Mouse (Mus musculus) hindbrain, embryonic 16.5 days (tissue): Measurements from ENCODE around the gene Arhgef7. TPM values are rescaled to one million over a fixed set of nuclear protein-coding genes. Genes with fewer than 3 reads are reported as not detected.

Experiments
- ATAC-seq: fragments of 200-750 bp; cut with Nextera tagmentation; 2 replicates; pipeline ENCODE4 v1.8.0; 2017; ENCODE audit warnings: moderate TSS enrichment, moderate library complexity
- H3K27ac ChIP-seq: fragments of 300-500 bp; sonication (generic); 2 replicates; pipeline ENCODE4 v1.5.1; 2014; ENCODE audit warnings: low read depth, mild to moderate bottlenecking, control low read depth, low read length, moderate library complexity
- H3K27me3 ChIP-seq: fragments of 300-500 bp; sonication (generic); replicated peaks from 2 replicates; pipeline ENCODE4 v1.6.1; 2014; ENCODE audit warnings: low read length; ENCODE audit not compliant: control insufficient read depth, insufficient read depth
- H3K36me3 ChIP-seq: fragments of 300-500 bp; sonication (generic); 2 replicates; pipeline ENCODE4 v1.6.1; 2014; ENCODE audit warnings: mild to moderate bottlenecking, low read length, moderate library complexity, mixed read lengths; ENCODE audit not compliant: control insufficient read depth, insufficient read depth
- H3K4me1 ChIP-seq: fragments of 300-500 bp; sonication (generic); 2 replicates; pipeline ENCODE4 v1.6.1; 2014; ENCODE audit warnings: low read depth, low read length; ENCODE audit not compliant: control insufficient read depth, insufficient read depth
- H3K4me2 ChIP-seq: fragments of 300-500 bp; sonication (generic); 2 replicates; pipeline ENCODE4 v1.6.1; 2014; ENCODE audit warnings: mild to moderate bottlenecking, low read length, control low read depth, moderate library complexity
- H3K4me3 ChIP-seq: fragments of 300-500 bp; sonication (generic); 2 replicates; pipeline ENCODE4 v1.5.1; 2014; ENCODE audit warnings: mild to moderate bottlenecking, low read length, control low read depth, moderate library complexity
- H3K9ac ChIP-seq: fragments of 300-500 bp; sonication (generic); 2 replicates; pipeline ENCODE4 v1.6.1; 2014; ENCODE audit warnings: low read depth, mild to moderate bottlenecking, control low read depth, low read length, moderate library complexity
- H3K9me3 ChIP-seq: fragments of 300-500 bp; sonication (generic); 2 replicates; pipeline ENCODE4 v1.6.1; 2014; ENCODE audit warnings: mild to moderate bottlenecking, low read length, moderate library complexity; ENCODE audit not compliant: control insufficient read depth
- WGBS: fragments of 180-500 bp; shearing (Covaris S2); extraction: QIAGEN DNeasy Blood & Tissue Kit; methylation state at CpG from one replicate; pipeline ENCODE4 v1.1.7; 2014; 5-methylcytosine and 5-hydroxymethylcytosine counted together
- polyA plus RNA-seq: library from polyadenylated mRNA; unstranded; fragments of >200 nt; fragmentation: Nextera tagmentation; extraction: Ambion mirVana; gene quantifications from 2 replicates; pipeline ENCODE4 v1.2.1, GENCODE M21; 2015

Arhgef7 gene
- polyA plus RNA-seq, 1 experiment from 2014 or later = 57.4 TPM

DNA sequence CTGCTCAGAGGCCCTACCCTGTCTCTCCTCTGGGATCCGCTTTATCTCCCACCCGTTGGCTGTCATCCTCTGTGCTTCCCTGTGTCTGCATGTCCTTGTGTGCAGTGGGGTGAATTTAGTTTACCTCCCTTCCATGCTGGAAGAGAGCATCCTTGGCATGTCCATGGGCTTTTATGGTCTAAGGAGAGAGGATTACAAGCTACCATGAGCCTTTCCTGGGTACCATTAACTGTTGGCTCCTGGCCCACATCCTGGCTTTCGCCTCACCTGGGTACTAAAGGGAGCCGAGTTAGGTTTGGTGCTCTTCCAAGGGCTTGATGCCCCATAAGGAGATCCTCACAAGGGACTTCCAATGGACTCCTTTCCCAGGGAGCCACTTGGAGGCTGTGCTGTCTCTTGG lies 53.1 kb downstream of the Arhgef7 start:
- Histone ChIP-seq H3K4me3 (no peak overlapping the region), H3K9ac (no peak overlapping the region), H3K9me3 (no peaks in the 10 kb centered on the region), H3K27ac (no peak overlapping the region), H3K4me2 (no peak overlapping the region), H3K4me1 (peaks cover 15% of the 10 kb centered on the region), H3K27me3 (no peaks in the 10 kb centered on the region), H3K36me3 (peaks cover 13% of the 10 kb centered on the region)
- WGBS = 86% methylated on average over 4 of the region's 4 CpGs
- no peak for ATAC-seq

GRCm38 (mm10) chr8:11782607-11783006 lies 55.1 kb downstream of the Arhgef7 start:
- Histone ChIP-seq H3K4me1 (peaks cover 9% of the 10 kb centered on the region), H3K36me3 (peaks cover 16% of the 10 kb centered on the region), H3K27me3 (no peaks in the 10 kb centered on the region), H3K4me3 (no peak overlapping the region), H3K4me2 (no peak overlapping the region), H3K27ac (no peak overlapping the region), H3K9me3 (no peaks in the 10 kb centered on the region), H3K9ac (no peak overlapping the region)
- ATAC-seq = no peak
- WGBS = 92% methylated on average over 6 of the region's 6 CpGs

GRCm38 (mm10) chr8:11783861-11784594 lies 56.5 kb downstream of the Arhgef7 start:
- WGBS = 91% methylated on average over 7 of the region's 7 CpGs
- peaks cover 16% of the 10 kb centered on the region for H3K36me3 ChIP-seq
- H3K27ac ChIP-seq = no peak overlapping the region
- no peak overlapping the region for H3K4me3 ChIP-seq
- H3K4me1 ChIP-seq = peaks cover 6% of the 10 kb centered on the region
- H3K27me3 ChIP-seq = no peaks in the 10 kb centered on the region
- ATAC-seq = no peak
- H3K4me2 ChIP-seq = no peak overlapping the region
- H3K9ac ChIP-seq = no peak overlapping the region
- H3K9me3 ChIP-seq = no peaks in the 10 kb centered on the region

DNA sequence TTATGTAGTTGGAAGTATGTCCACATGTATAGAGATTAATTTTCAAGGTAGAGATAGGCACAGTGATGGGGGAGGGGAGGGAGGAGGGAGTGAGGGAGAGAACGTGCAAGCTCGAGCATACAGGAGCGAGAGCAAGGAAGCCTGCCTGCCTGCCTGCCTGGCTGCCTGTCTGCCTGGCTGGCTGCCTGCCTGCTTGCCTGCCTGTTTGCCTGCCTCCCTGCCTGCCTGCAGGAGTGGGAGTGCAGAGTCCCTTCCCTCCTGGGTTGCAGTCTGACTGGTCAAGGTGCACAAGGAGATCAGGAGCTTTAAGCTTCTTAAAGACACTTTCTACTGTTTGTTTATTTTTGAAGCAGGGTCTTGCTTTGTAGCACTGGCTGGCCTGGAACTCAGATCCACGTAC lies 57.6 kb downstream of the Arhgef7 start:
- no peaks in the 10 kb centered on the region for H3K9me3 ChIP-seq
- no peaks in the 10 kb centered on the region for H3K27me3 ChIP-seq
- ATAC-seq = no peak
- H3K4me1 ChIP-seq = no peaks in the 10 kb centered on the region
- H3K4me3 ChIP-seq = no peak overlapping the region
- H3K27ac ChIP-seq = no peak overlapping the region
- no peak overlapping the region for H3K4me2 ChIP-seq
- WGBS = 55% methylated on average over 2 of the region's 4 CpGs
- H3K9ac ChIP-seq = no peak overlapping the region
- H3K36me3 ChIP-seq = peaks cover 16% of the 10 kb centered on the region

GRCm38 (mm10) chr8:11785539-11786046 lies 58.1 kb downstream of the Arhgef7 start:
- Histone ChIP-seq H3K4me1 (no peaks in the 10 kb centered on the region), H3K4me3 (no peak overlapping the region), H3K4me2 (no peak overlapping the region), H3K27ac (no peak overlapping the region), H3K27me3 (no peaks in the 10 kb centered on the region), H3K9me3 (no peaks in the 10 kb centered on the region), H3K36me3 (peaks cover 16% of the 10 kb centered on the region), H3K9ac (no peak overlapping the region)
- no peak for ATAC-seq
- WGBS = 81% methylated on average over 9 of the region's 9 CpGs

GRCm38 (mm10) chr8:11788252-11788651 lies 60.7 kb downstream of the Arhgef7 start:
- H3K36me3 ChIP-seq = peaks cover 16% of the 10 kb centered on the region
- H3K4me1 ChIP-seq = no peaks in the 10 kb centered on the region
- H3K4me3 ChIP-seq = no peak overlapping the region
- no peak overlapping the region for H3K4me2 ChIP-seq
- H3K27ac ChIP-seq = no peak overlapping the region
- no peaks in the 10 kb centered on the region for H3K27me3 ChIP-seq
- H3K9ac ChIP-seq = no peak overlapping the region
- no peak for ATAC-seq
- no peaks in the 10 kb centered on the region for H3K9me3 ChIP-seq
- 53% methylated on average over 8 of the region's 8 CpGs for WGBS

GRCm38 (mm10) chr8:11789168-11789567 lies 61.6 kb downstream of the Arhgef7 start:
- H3K4me3 ChIP-seq = no peak overlapping the region
- no peaks in the 10 kb centered on the region for H3K27me3 ChIP-seq
- no peak overlapping the region for H3K9ac ChIP-seq
- no peak; the same call in 1 of the 2 replicates for ATAC-seq
- no peak overlapping the region for H3K27ac ChIP-seq
- peaks cover 15% of the 10 kb centered on the region; the same call in 1 of the 2 replicates for H3K36me3 ChIP-seq
- no peaks in the 10 kb centered on the region for H3K9me3 ChIP-seq
- no peak overlapping the region for H3K4me2 ChIP-seq
- 89% methylated on average over 5 of the region's 5 CpGs for WGBS
- H3K4me1 ChIP-seq = no peaks in the 10 kb centered on the region

DNA sequence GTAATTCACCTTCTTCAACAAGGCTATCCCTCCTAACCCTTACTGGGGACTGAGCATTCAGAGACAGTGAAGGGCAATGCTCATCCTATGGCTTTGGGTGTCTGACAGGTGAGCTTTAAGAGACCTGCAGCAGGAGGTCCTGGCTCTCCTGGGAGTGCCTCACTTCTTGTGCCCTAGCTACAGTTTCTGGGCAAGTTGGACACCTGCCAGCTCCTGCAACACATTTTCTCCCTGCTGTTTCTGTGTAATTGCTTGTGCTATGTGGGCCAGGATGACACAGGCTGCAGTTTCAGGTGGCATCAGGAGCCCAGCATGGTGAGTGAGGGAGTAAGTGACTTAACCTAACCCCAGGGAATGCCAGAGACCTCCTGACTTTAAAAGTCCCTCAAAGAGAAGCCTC lies 67.4 kb downstream of the Arhgef7 start:
- H3K9ac ChIP-seq = no peak overlapping the region
- no peak overlapping the region for H3K4me2 ChIP-seq
- no peak overlapping the region for H3K4me3 ChIP-seq
- no peaks in the 10 kb centered on the region for H3K27me3 ChIP-seq
- H3K9me3 ChIP-seq = no peaks in the 10 kb centered on the region
- peaks cover 2% of the 10 kb centered on the region; the same call in 1 of the 2 replicates for H3K4me1 ChIP-seq
- H3K27ac ChIP-seq = no peak overlapping the region
- H3K36me3 ChIP-seq = peaks cover 10% of the 10 kb centered on the region; the same call in 1 of the 2 replicates
- no peak for ATAC-seq

- H3K4me1 ChIP-seq = peaks cover 2% of the 10 kb centered on the region; the same call in 1 of the 2 replicates
- H3K9ac ChIP-seq = no peak overlapping the region
- no peak overlapping the region for H3K4me3 ChIP-seq
- H3K27ac ChIP-seq = no peak overlapping the region
- no peaks in the 10 kb centered on the region for H3K9me3 ChIP-seq
- H3K4me2 ChIP-seq = no peak overlapping the region
- ATAC-seq = peak; percentile 41; the same call in 1 of the 2 replicates
- no peaks in the 10 kb centered on the region for H3K27me3 ChIP-seq
- H3K36me3 ChIP-seq = peaks cover 12% of the 10 kb centered on the region; the same call in 1 of the 2 replicates
- 76% methylated on average over 8 of the region's 8 CpGs for WGBS
These were observed 69.6 kb downstream of the Arhgef7 start for GRCm38 (mm10) chr8:11797128-11797527.
